Mouse (Mus musculus): ENCODE results near the gene Grm7. TPM values are rescaled to one million over a fixed set of nuclear protein-coding genes. Genes with fewer than 3 reads are reported as not detected.

Gene Grm7
- polyA plus RNA-seq, 1 experiment: 0.13 TPM

GRCm38 (mm10) chr6:111558588-111558987 is 913.2 kb downstream of the Grm7 start:
- WGBS: 68% methylated on average over 1 of the region's 1 CpGs
- no peak for DNase-seq
- no peaks in the 10 kb centered on the region for H3K36me3 ChIP-seq (ENCODE audit: control insufficient read depth, insufficient read depth, low read length)
- no peaks in the 10 kb centered on the region for H3K27me3 ChIP-seq (ENCODE audit: control insufficient read depth, insufficient read depth, low read length)
- H3K4me1 ChIP-seq (replicated peaks; ENCODE audit: control insufficient read depth, insufficient read depth, low read length): no peaks in the 10 kb centered on the region
- H3K4me3 ChIP-seq (ENCODE audit: control insufficient read depth, insufficient read depth, low read length): no peak overlapping the region
- TF ChIP-seq CTCF (IDR thresholded peaks at IDR 0.05; ENCODE audit: borderline replicate concordance, control insufficient read depth, extremely low read depth, insufficient read depth, low read length, poor library complexity): no peak
- no peak for TF ChIP-seq POLR2A (IDR thresholded peaks at IDR 0.05; ENCODE audit: control insufficient read depth, extremely low read depth, insufficient read depth, low read length, poor library complexity)
- no peak overlapping the region for H3K27ac ChIP-seq (ENCODE audit: control insufficient read depth, insufficient read depth, low read length)

- Histone ChIP-seq H3K27ac (ENCODE audit: control insufficient read depth, insufficient read depth, low read length) (no peak overlapping the region), H3K4me3 (ENCODE audit: control insufficient read depth, insufficient read depth, low read length) (no peak overlapping the region), H3K36me3 (ENCODE audit: control insufficient read depth, insufficient read depth, low read length) (no peaks in the 10 kb centered on the region), H3K27me3 (ENCODE audit: control insufficient read depth, insufficient read depth, low read length) (no peaks in the 10 kb centered on the region), H3K4me1 (replicated peaks; ENCODE audit: control insufficient read depth, insufficient read depth, low read length) (no peaks in the 10 kb centered on the region)
- no peak for TF ChIP-seq POLR2A (IDR thresholded peaks at IDR 0.05; ENCODE audit: control insufficient read depth, extremely low read depth, insufficient read depth, low read length, poor library complexity)
- TF ChIP-seq CTCF (IDR thresholded peaks at IDR 0.05; ENCODE audit: borderline replicate concordance, control insufficient read depth, extremely low read depth, insufficient read depth, low read length, poor library complexity): no peak
- no peak for DNase-seq
- 71% methylated on average over 3 of the region's 3 CpGs for WGBS
These were observed 914.1 kb downstream of the Grm7 start for GRCm38 (mm10) chr6:111559459-111559858.

GRCm38 (mm10) chr6:111561347-111561746 is 916.0 kb downstream of the Grm7 start:
- Histone ChIP-seq H3K36me3 (ENCODE audit: control insufficient read depth, insufficient read depth, low read length) (no peaks in the 10 kb centered on the region), H3K4me1 (replicated peaks; ENCODE audit: control insufficient read depth, insufficient read depth, low read length) (no peaks in the 10 kb centered on the region), H3K27ac (ENCODE audit: control insufficient read depth, insufficient read depth, low read length) (no peak overlapping the region), H3K27me3 (ENCODE audit: control insufficient read depth, insufficient read depth, low read length) (no peaks in the 10 kb centered on the region), H3K4me3 (ENCODE audit: control insufficient read depth, insufficient read depth, low read length) (no peak overlapping the region)
- no peak for DNase-seq
- TF ChIP-seq POLR2A (IDR thresholded peaks at IDR 0.05; ENCODE audit: control insufficient read depth, extremely low read depth, insufficient read depth, low read length, poor library complexity) (no peak), CTCF (IDR thresholded peaks at IDR 0.05; ENCODE audit: borderline replicate concordance, control insufficient read depth, extremely low read depth, insufficient read depth, low read length, poor library complexity) (no peak)
- WGBS: 91% methylated on average over 7 of the region's 7 CpGs

GRCm38 (mm10) chr6:111571471-111572088 is 926.2 kb downstream of the Grm7 start:
- TF ChIP-seq POLR2A (IDR thresholded peaks at IDR 0.05; ENCODE audit: control insufficient read depth, extremely low read depth, insufficient read depth, low read length, poor library complexity) (no peak), CTCF (IDR thresholded peaks at IDR 0.05; ENCODE audit: borderline replicate concordance, control insufficient read depth, extremely low read depth, insufficient read depth, low read length, poor library complexity) (no peak)
- 90% methylated on average over 4 of the region's 4 CpGs for WGBS
- DNase-seq: no peak
- Histone ChIP-seq H3K27ac (ENCODE audit: control insufficient read depth, insufficient read depth, low read length) (no peak overlapping the region), H3K27me3 (ENCODE audit: control insufficient read depth, insufficient read depth, low read length) (no peaks in the 10 kb centered on the region), H3K4me3 (ENCODE audit: control insufficient read depth, insufficient read depth, low read length) (no peak overlapping the region), H3K36me3 (ENCODE audit: control insufficient read depth, insufficient read depth, low read length) (no peaks in the 10 kb centered on the region), H3K4me1 (replicated peaks; ENCODE audit: control insufficient read depth, insufficient read depth, low read length) (no peaks in the 10 kb centered on the region)

GRCm38 (mm10) chr6:111584851-111585250 is 939.5 kb downstream of the Grm7 start:
- DNase-seq: no peak
- Histone ChIP-seq H3K27ac (ENCODE audit: control insufficient read depth, insufficient read depth, low read length) (no peak overlapping the region), H3K27me3 (ENCODE audit: control insufficient read depth, insufficient read depth, low read length) (no peaks in the 10 kb centered on the region), H3K4me3 (ENCODE audit: control insufficient read depth, insufficient read depth, low read length) (no peak overlapping the region), H3K4me1 (replicated peaks; ENCODE audit: control insufficient read depth, insufficient read depth, low read length) (no peaks in the 10 kb centered on the region), H3K36me3 (ENCODE audit: control insufficient read depth, insufficient read depth, low read length) (no peaks in the 10 kb centered on the region)
- 52% methylated on average over 2 of the region's 2 CpGs for WGBS
- TF ChIP-seq CTCF (IDR thresholded peaks at IDR 0.05; ENCODE audit: borderline replicate concordance, control insufficient read depth, extremely low read depth, insufficient read depth, low read length, poor library complexity): no peak
- TF ChIP-seq POLR2A (IDR thresholded peaks at IDR 0.05; ENCODE audit: control insufficient read depth, extremely low read depth, insufficient read depth, low read length, poor library complexity): no peak

GRCm38 (mm10) chr6:111587572-111587971 is 942.2 kb downstream of the Grm7 start:
- no peaks in the 10 kb centered on the region for H3K27me3 ChIP-seq (ENCODE audit: control insufficient read depth, insufficient read depth, low read length)
- TF ChIP-seq CTCF (IDR thresholded peaks at IDR 0.05; ENCODE audit: borderline replicate concordance, control insufficient read depth, extremely low read depth, insufficient read depth, low read length, poor library complexity) (no peak), POLR2A (IDR thresholded peaks at IDR 0.05; ENCODE audit: control insufficient read depth, extremely low read depth, insufficient read depth, low read length, poor library complexity) (no peak)
- no peaks in the 10 kb centered on the region for H3K36me3 ChIP-seq (ENCODE audit: control insufficient read depth, insufficient read depth, low read length)
- H3K27ac ChIP-seq (ENCODE audit: control insufficient read depth, insufficient read depth, low read length): no peak overlapping the region
- no peak overlapping the region for H3K4me3 ChIP-seq (ENCODE audit: control insufficient read depth, insufficient read depth, low read length)
- no peaks in the 10 kb centered on the region for H3K4me1 ChIP-seq (replicated peaks; ENCODE audit: control insufficient read depth, insufficient read depth, low read length)
- WGBS: 87% methylated on average over 3 of the region's 3 CpGs
- no peak for DNase-seq
